Mouse (Mus musculus): Measurements from ENCODE around the gene Tagln2.

DNA sequence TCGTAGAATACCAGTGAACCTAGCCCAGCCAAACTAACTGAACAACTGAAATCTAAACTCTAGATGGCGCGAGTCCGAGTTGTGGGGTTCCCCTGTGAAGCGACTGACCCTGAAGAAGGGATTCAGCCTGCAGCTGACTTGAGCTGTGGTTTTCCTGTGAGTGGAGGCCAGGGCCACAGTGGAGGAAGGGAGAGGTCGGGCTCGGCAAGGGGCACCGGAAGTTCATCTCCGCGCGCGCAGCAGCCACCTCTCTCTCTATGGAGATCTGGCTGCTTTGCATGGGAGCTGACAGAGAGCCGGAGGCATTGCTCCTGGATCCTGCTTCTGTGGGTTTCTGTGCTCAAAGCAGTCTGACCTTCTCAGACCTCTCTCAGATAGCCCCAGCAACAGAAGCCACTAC is 13.1 kb downstream of the Tagln2 start:
- no peak for TF ChIP-seq MAFK (IDR thresholded peaks at IDR 0.05; ENCODE audit: insufficient read depth, low read depth, low read length)
- TF ChIP-seq HCFC1 (IDR thresholded peaks at IDR 0.05; ENCODE audit: borderline replicate concordance, insufficient read depth, low read length): no peak
- no peak for TF ChIP-seq ZNF384 (IDR thresholded peaks at IDR 0.05; ENCODE audit: low read depth, low read length)
- no peak for TF ChIP-seq ZC3H11A (IDR thresholded peaks at IDR 0.05; ENCODE audit: borderline replicate concordance, low read depth, low read length)

Data from ES-E14 (cell line).